ENCODE assay signal across 8 mouse cellular contexts in genomic region chr4:155221106-155221505, GRCm38 (mm10). TPM values are rescaled to one million over a fixed set of nuclear protein-coding genes. Genes with fewer than 3 reads are reported as not detected.
A peak's percentile ranks its signal among the peaks of the same experiment; 100 is the strongest.
DNase-seq lines count a peak whose midpoint lies in the region; ATAC-seq and TF ChIP-seq lines count a peak whose summit lies in the region.

No protein-coding gene starts in this region.

- H3K9me3 ChIP-seq in heart, embryonic 11.5 days (replicated peaks; ENCODE audit: control insufficient read depth, low read length), result no peaks in the 10 kb centered on the region
- no peaks in the 10 kb centered on the region for H3K9me3 ChIP-seq in ES-E14 (ENCODE audit: control insufficient read depth, insufficient read depth, low read depth, low read length)
- no peaks in the 10 kb centered on the region for H3K9me3 ChIP-seq in heart, embryonic 16.5 days (replicated peaks; ENCODE audit: control insufficient read depth, low read length)

- peaks cover 60% of the 10 kb centered on the region for H3K79me2 ChIP-seq in macrophage (ENCODE audit: inconsistent target)

- intact Hi-C loops in heart, postnatal 25 days (cut with DNase I), result loop anchor here (5.0 kb wide), 1 partner anchor 94 kb away; no protein-coding TSS in a partner anchor
- intact Hi-C loops in left cerebral cortex, postnatal 10 days (cut with DNase I), result loop anchor here (2.0 kb wide), 1 partner anchor 28 kb away; the partner anchor contains the start of gene Faap20

- in situ Hi-C loops in ES-E14 (cut with MboI; ENCODE audit: low sequenced_read_pairs in 2 of 2, unreplicated experiment in 2 of 2), result no loop called here

- peak overlapping the region; percentile 94 for H3K4me3 ChIP-seq in heart, embryonic 11.5 days (ENCODE audit: low read depth, low read length)
- H3K4me3 ChIP-seq in ES-E14 (ENCODE audit: insufficient read depth in 1 of 2, low read depth in 1 of 2, low read length in 2 of 2, poor library complexity in 1 of 2, severe bottlenecking in 1 of 2) (peak overlapping the region; percentile 69 to 87), macrophage (ENCODE audit: inconsistent target) (peak overlapping the region; percentile 63)
- H3K4me3 ChIP-seq in heart, embryonic 16.5 days (ENCODE audit: low read length), result peak overlapping the region; percentile 90

- H3K27me3 ChIP-seq in heart, embryonic 11.5 days (ENCODE audit: control insufficient read depth, insufficient read depth, low read length), result no peaks in the 10 kb centered on the region
- H3K27me3 ChIP-seq in heart, embryonic 16.5 days (ENCODE audit: control insufficient read depth, insufficient read depth, low read length), result no peaks in the 10 kb centered on the region

- 1% methylated on average over 7 of the region's 7 CpGs for WGBS in heart, embryonic 11.5 days (ENCODE audit: insufficient replicate concordance)
- under 1% methylated on average over 7 of the region's 7 CpGs for WGBS in heart, embryonic 16.5 days
- 10% methylated on average over 7 of the region's 7 CpGs for WGBS in macrophage (ENCODE audit: missing documents)

- peaks cover 55% of the 10 kb centered on the region for H3K4me1 ChIP-seq in heart, embryonic 11.5 days (ENCODE audit: control insufficient read depth, insufficient read depth, low read length)
- peaks cover 17 to 32% of the 10 kb centered on the region in 2 experiments for H3K4me1 ChIP-seq in ES-E14 (ENCODE audit: control insufficient read depth in 2 of 2, insufficient read depth in 2 of 2, low read length in 2 of 2, poor library complexity in 1 of 2)
- peaks cover 47% of the 10 kb centered on the region for H3K4me1 ChIP-seq in heart, embryonic 16.5 days (ENCODE audit: control insufficient read depth, insufficient read depth, low read length)

- no peak for DNase-seq in heart, postnatal 25 days (ENCODE audit: low spot score)
- DNase-seq in ES-E14 (ENCODE audit: low read depth, low spot score), result no peak
- DNase-seq in left cerebral cortex, postnatal 10 days (ENCODE audit: extremely low spot score in 1 of 2, low spot score in 2 of 2), result no peak
- DNase-seq in right cerebral cortex, postnatal 10 days (ENCODE audit: low spot score in 2 of 2), result no peak
- DNase-seq in cerebellum, postnatal 10 days, result no peak

- H3K36me3 ChIP-seq in heart, embryonic 11.5 days (ENCODE audit: control insufficient read depth, insufficient read depth, low read length), result no peaks in the 10 kb centered on the region
- H3K36me3 ChIP-seq in ES-E14 (ENCODE audit: control insufficient read depth, insufficient read depth, low read length, poor library complexity, severe bottlenecking) (peaks cover 9% of the 10 kb centered on the region; the same call in 1 of the 2 replicates), macrophage (ENCODE audit: inconsistent target) (no peaks in the 10 kb centered on the region)
- H3K36me3 ChIP-seq in heart, embryonic 16.5 days (ENCODE audit: control insufficient read depth, insufficient read depth), result no peaks in the 10 kb centered on the region

- ATAC-seq in heart, embryonic 11.5 days (replicated peaks; ENCODE audit: insufficient number of reproducible peaks, low FRiP score, low TSS enrichment), result no peak
- no peak for ATAC-seq in heart, embryonic 16.5 days (replicated peaks; ENCODE audit: extremely low read depth, insufficient read depth, low FRiP score)

- peak overlapping the region; percentile 83 for H3K4me2 ChIP-seq in heart, embryonic 11.5 days
- peak overlapping the region; percentile 90 for H3K4me2 ChIP-seq in heart, embryonic 16.5 days (ENCODE audit: low read depth, low read length)

- peak overlapping the region; percentile 69; the same call in 1 of the 2 replicates for H3K27ac ChIP-seq in heart, embryonic 11.5 days (ENCODE audit: low read depth, low read length)
- H3K27ac ChIP-seq in ES-E14 (ENCODE audit: insufficient read depth, low read depth, low read length, poor library complexity, severe bottlenecking) (no peak overlapping the region), macrophage (peak overlapping the region; percentile 86)
- peak overlapping the region; percentile 74 for H3K27ac ChIP-seq in heart, embryonic 16.5 days (ENCODE audit: low read length)

- peak overlapping the region; percentile 91 for H3K9ac ChIP-seq in heart, embryonic 11.5 days (ENCODE audit: low read depth, low read length)
- H3K9ac ChIP-seq in ES-E14 (ENCODE audit: insufficient read depth, low read depth, low read length, poor library complexity, severe bottlenecking), result peak overlapping the region; percentile 70
- H3K9ac ChIP-seq in heart, embryonic 16.5 days (ENCODE audit: low read length), result peak overlapping the region; percentile 97

TF ChIP-seq in ES-E14, 5 proteins besides CTCF, POLR2A, EP300 and RAD21:
- no peak for TF ChIP-seq ZC3H11A (IDR thresholded peaks at IDR 0.05; ENCODE audit: borderline replicate concordance, low read depth, low read length)
- no peak for TF ChIP-seq CHD2 (IDR thresholded peaks at IDR 0.05; ENCODE audit: low read depth, low read length)
- no peak for TF ChIP-seq ZNF384 (IDR thresholded peaks at IDR 0.05; ENCODE audit: low read depth, low read length)
- no peak for TF ChIP-seq HCFC1 (IDR thresholded peaks at IDR 0.05; ENCODE audit: borderline replicate concordance, insufficient read depth, low read length)
- TF ChIP-seq MAFK (IDR thresholded peaks at IDR 0.05; ENCODE audit: insufficient read depth, low read depth, low read length), result no peak

RNA-seq across cellular contexts. Expression of gene Ski, which starts 1.3 kb away (rescaled TPM):
- 14.6 and 14.8 TPM in 2 replicates for polyA plus RNA-seq in heart, embryonic 11.5 days (2014; fragmentation: Nextera tagmentation; extraction: Ambion mirVana)
- 10 to 100 TPM; 55.0 to 63.9 TPM for total RNA-seq in heart, postnatal 25 days (2021)
- total RNA-seq in ES-E14 (2012; rRNA removed), result 30.2 and 38.0 TPM in 2 replicates
- polyA plus RNA-seq in heart, embryonic 16.5 days (2015; fragmentation: Nextera tagmentation; extraction: Ambion mirVana), result 12.1 and 12.3 TPM in 2 replicates
- 10 to 100 TPM; 17.1 to 57.4 (median 34.0) TPM for total RNA-seq in macrophage (2018; cell fraction: chromatin; rRNA removed)
- 10 to 100 TPM; 23.8 to 66.1 (median 41.1) TPM for total RNA-seq in macrophage (2018; cell fraction: cytosol; rRNA removed)
- 10 to 100 TPM; 24.7 to 87.0 (median 49.1) TPM for total RNA-seq in macrophage (2018; cell fraction: nucleus; rRNA removed)
- 39.6 to 44.6 TPM (median 40.4 TPM) in 3 replicates for polyA plus RNA-seq in macrophage (2018)
- total RNA-seq in left cerebral cortex, postnatal 10 days (2021), result 100 to 1,000 TPM; 108 to 111 TPM

RNA-seq across cellular contexts. Expression of gene Faap20, which starts 28.5 kb away (rescaled TPM):
- 64.9 and 66.8 TPM in 2 replicates for polyA plus RNA-seq in heart, embryonic 11.5 days (2014; fragmentation: Nextera tagmentation; extraction: Ambion mirVana)
- 10 to 100 TPM; 13.5 to 15.5 TPM for total RNA-seq in heart, postnatal 25 days (2021)
- 16.4 and 17.8 TPM in 2 replicates for total RNA-seq in ES-E14 (2012; rRNA removed)
- 68.4 and 73.8 TPM in 2 replicates for polyA plus RNA-seq in heart, embryonic 16.5 days (2015; fragmentation: Nextera tagmentation; extraction: Ambion mirVana)
- 10 to 100 TPM in 14 of 26 experiments, 1 to 10 TPM in 12; 3.1 to 24.2 (median 10.2) TPM for total RNA-seq in macrophage (2018; cell fraction: chromatin; rRNA removed)
- total RNA-seq in macrophage (2018; cell fraction: cytosol; rRNA removed), result 10 to 100 TPM; 18.2 to 31.7 (median 26.4) TPM
- total RNA-seq in macrophage (2018; cell fraction: nucleus; rRNA removed), result 10 to 100 TPM in 25 of 26 experiments, 1 to 10 TPM in 1; 8.5 to 34.7 (median 19.5) TPM
- polyA plus RNA-seq in macrophage (2018), result 10.5 to 23.7 TPM (median 21.3 TPM) in 3 replicates
- total RNA-seq in left cerebral cortex, postnatal 10 days (2021), result 10 to 100 TPM; 25.4 to 26.2 TPM
